Mouse (Mus musculus): ENCODE results near the gene Znrf4. TPM values are rescaled to one million over a fixed set of nuclear protein-coding genes. Genes with fewer than 3 reads are reported as not detected.

Znrf4 gene
- polyA plus RNA-seq, 1 experiment: not detected

- H3K4me3 ChIP-seq (ENCODE audit: insufficient read depth, low read depth, low read length): no peak overlapping the region
- 20% methylated on average over 8 of the region's 8 CpGs for WGBS
- H3K4me1 ChIP-seq (ENCODE audit: control insufficient read depth, insufficient read depth, low read length): peaks cover 29% of the 10 kb centered on the region
- TF ChIP-seq POLR2A (IDR thresholded peaks at IDR 0.05; ENCODE audit: insufficient read depth, low read depth, low read length) (no peak), CTCF (IDR thresholded peaks at IDR 0.05; ENCODE audit: insufficient read depth, low read depth, low read length) (no peak)
- no peak overlapping the region for H3K27ac ChIP-seq (ENCODE audit: insufficient read depth, low read depth, low read length)
These were observed 30.5 kb upstream of the Znrf4 start for GRCm38 (mm10) chr17:56542736-56543135.

GRCm38 (mm10) chr17:56540562-56540975 lies 28.3 kb upstream of the Znrf4 start:
- Histone ChIP-seq H3K4me3 (ENCODE audit: insufficient read depth, low read depth, low read length) (no peak overlapping the region), H3K27ac (ENCODE audit: insufficient read depth, low read depth, low read length) (no peak overlapping the region), H3K4me1 (ENCODE audit: control insufficient read depth, insufficient read depth, low read length) (peaks cover 33% of the 10 kb centered on the region)
- TF ChIP-seq CTCF (IDR thresholded peaks at IDR 0.05; ENCODE audit: insufficient read depth, low read depth, low read length) (no peak), POLR2A (IDR thresholded peaks at IDR 0.05; ENCODE audit: insufficient read depth, low read depth, low read length) (no peak)
- WGBS: 66% methylated on average over 6 of the region's 6 CpGs

GRCm38 (mm10) chr17:56537912-56538311 lies 25.7 kb upstream of the Znrf4 start:
- Histone ChIP-seq H3K27ac (ENCODE audit: insufficient read depth, low read depth, low read length) (peak overlapping the region; percentile 15; the same call in 1 of the 2 replicates), H3K4me3 (ENCODE audit: insufficient read depth, low read depth, low read length) (no peak overlapping the region), H3K4me1 (ENCODE audit: control insufficient read depth, insufficient read depth, low read length) (peaks cover 30% of the 10 kb centered on the region)
- WGBS: 42% methylated on average over 8 of the region's 8 CpGs
- TF ChIP-seq CTCF (IDR thresholded peaks at IDR 0.05; ENCODE audit: insufficient read depth, low read depth, low read length) (no peak), POLR2A (IDR thresholded peaks at IDR 0.05; ENCODE audit: insufficient read depth, low read depth, low read length) (no peak)

- Histone ChIP-seq H3K27ac (ENCODE audit: insufficient read depth, low read depth, low read length) (no peak overlapping the region), H3K4me1 (ENCODE audit: control insufficient read depth, insufficient read depth, low read length) (peaks cover 23% of the 10 kb centered on the region), H3K4me3 (ENCODE audit: insufficient read depth, low read depth, low read length) (no peak overlapping the region)
- TF ChIP-seq POLR2A (IDR thresholded peaks at IDR 0.05; ENCODE audit: insufficient read depth, low read depth, low read length) (no peak), CTCF (IDR thresholded peaks at IDR 0.05; ENCODE audit: insufficient read depth, low read depth, low read length) (no peak)
- WGBS: 15% methylated on average over 3 of the region's 3 CpGs
These were observed 24.6 kb upstream of the Znrf4 start for GRCm38 (mm10) chr17:56536874-56537273.

- WGBS: 47% methylated on average over 14 of the region's 14 CpGs
- no peak for TF ChIP-seq CTCF (IDR thresholded peaks at IDR 0.05; ENCODE audit: insufficient read depth, low read depth, low read length)
- TF ChIP-seq POLR2A (IDR thresholded peaks at IDR 0.05; ENCODE audit: insufficient read depth, low read depth, low read length): 0 out of 2 replicates have a peak, but pooled peaks have one; percentile 15
- peaks cover 23% of the 10 kb centered on the region for H3K4me1 ChIP-seq (ENCODE audit: control insufficient read depth, insufficient read depth, low read length)
- no peak overlapping the region for H3K4me3 ChIP-seq (ENCODE audit: insufficient read depth, low read depth, low read length)
- H3K27ac ChIP-seq (ENCODE audit: insufficient read depth, low read depth, low read length): peak overlapping the region; percentile 50
These were observed 24.0 kb upstream of the Znrf4 start for GRCm38 (mm10) chr17:56536192-56536591.

GRCm38 (mm10) chr17:56524943-56525342 lies 12.7 kb upstream of the Znrf4 start:
- Histone ChIP-seq H3K27ac (ENCODE audit: insufficient read depth, low read depth, low read length) (no peak overlapping the region), H3K4me3 (ENCODE audit: insufficient read depth, low read depth, low read length) (no peak overlapping the region), H3K4me1 (ENCODE audit: control insufficient read depth, insufficient read depth, low read length) (no peaks in the 10 kb centered on the region)
- 83% methylated on average over 4 of the region's 4 CpGs for WGBS
- TF ChIP-seq POLR2A (IDR thresholded peaks at IDR 0.05; ENCODE audit: insufficient read depth, low read depth, low read length): no peak
- no peak for TF ChIP-seq CTCF (IDR thresholded peaks at IDR 0.05; ENCODE audit: insufficient read depth, low read depth, low read length)

- no peak overlapping the region for H3K4me3 ChIP-seq (ENCODE audit: insufficient read depth, low read depth, low read length)
- H3K27ac ChIP-seq (ENCODE audit: insufficient read depth, low read depth, low read length): no peak overlapping the region
- 53% methylated on average over 1 of the region's 1 CpGs for WGBS
- H3K4me1 ChIP-seq (ENCODE audit: control insufficient read depth, insufficient read depth, low read length): no peaks in the 10 kb centered on the region
- TF ChIP-seq POLR2A (IDR thresholded peaks at IDR 0.05; ENCODE audit: insufficient read depth, low read depth, low read length) (no peak), CTCF (IDR thresholded peaks at IDR 0.05; ENCODE audit: insufficient read depth, low read depth, low read length) (no peak)
These were observed 10.5 kb upstream of the Znrf4 start for GRCm38 (mm10) chr17:56522744-56523143.

- H3K4me1 ChIP-seq (ENCODE audit: control insufficient read depth, insufficient read depth, low read length): peaks cover 21% of the 10 kb centered on the region
- 12% methylated on average over 13 of the region's 13 CpGs for WGBS
- TF ChIP-seq POLR2A (IDR thresholded peaks at IDR 0.05; ENCODE audit: insufficient read depth, low read depth, low read length) (no peak), CTCF (IDR thresholded peaks at IDR 0.05; ENCODE audit: insufficient read depth, low read depth, low read length) (no peak)
- no peak overlapping the region for H3K4me3 ChIP-seq (ENCODE audit: insufficient read depth, low read depth, low read length)
- H3K27ac ChIP-seq (ENCODE audit: insufficient read depth, low read depth, low read length): no peak overlapping the region
These were observed 3.6 kb upstream of the Znrf4 start for GRCm38 (mm10) chr17:56515690-56516410.

GRCm38 (mm10) chr17:56514916-56515315 lies 2.7 kb upstream of the Znrf4 start:
- peaks cover 30% of the 10 kb centered on the region for H3K4me1 ChIP-seq (ENCODE audit: control insufficient read depth, insufficient read depth, low read length)
- H3K27ac ChIP-seq (ENCODE audit: insufficient read depth, low read depth, low read length): no peak overlapping the region
- TF ChIP-seq POLR2A (IDR thresholded peaks at IDR 0.05; ENCODE audit: insufficient read depth, low read depth, low read length) (no peak), CTCF (IDR thresholded peaks at IDR 0.05; ENCODE audit: insufficient read depth, low read depth, low read length) (no peak)
- H3K4me3 ChIP-seq (ENCODE audit: insufficient read depth, low read depth, low read length): no peak overlapping the region
- WGBS: 61% methylated on average over 12 of the region's 12 CpGs
